Mouse (Mus musculus): Measurements from ENCODE around the gene Gtpbp3.

DNA sequence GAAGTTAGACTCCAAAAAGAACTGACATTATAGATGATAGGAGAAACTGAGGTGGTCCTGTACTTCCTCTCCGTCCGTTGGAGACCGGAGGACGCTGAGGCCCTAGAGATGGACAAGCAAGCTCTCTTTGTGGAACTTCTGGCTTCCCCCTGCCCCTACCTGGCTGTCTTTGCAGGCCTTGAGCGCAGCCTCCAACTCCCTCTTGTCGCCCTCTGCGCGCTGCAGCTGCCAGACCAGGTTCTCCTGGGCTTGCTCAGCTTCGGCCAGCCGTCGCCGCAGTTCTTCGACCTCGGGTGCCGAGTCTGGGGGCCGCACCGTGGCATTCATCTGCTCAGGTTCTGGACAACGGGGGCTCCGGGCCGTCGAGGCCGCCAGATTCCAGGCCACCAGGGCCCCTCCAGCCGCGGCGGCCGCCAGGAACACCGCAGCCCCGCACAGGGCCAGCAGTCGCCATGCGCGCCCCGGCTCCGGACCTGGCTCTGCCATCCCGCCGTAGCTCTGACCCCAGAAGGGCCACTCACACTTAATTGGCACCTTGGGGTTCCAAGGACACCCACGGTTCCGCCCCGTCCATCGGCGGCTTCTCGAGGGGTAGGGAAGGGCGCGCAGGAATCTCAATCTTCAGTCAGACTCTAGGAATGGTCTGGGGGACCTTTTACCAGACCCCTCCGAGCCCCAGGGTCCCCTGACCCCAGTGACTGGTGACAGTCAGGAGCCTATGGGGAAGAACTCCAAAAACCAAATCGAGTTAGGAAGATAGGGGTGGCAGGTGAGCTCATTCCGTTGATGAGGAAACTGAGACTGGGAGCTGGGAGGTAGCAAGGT, 37.5 kb downstream of the Gtpbp3 start, which contains the start of gene Ccdc194:
- TF ChIP-seq POLR2A (IDR thresholded peaks at IDR 0.05; ENCODE audit: extremely low read depth, insufficient read depth, low read length) (no peak), CTCF (IDR thresholded peaks at IDR 0.05; ENCODE audit: extremely low read depth, insufficient read depth, low read length) (no peak)

All from cortical plate, adult 2 months (tissue).